Mouse (Mus musculus) midbrain, postnatal 0 days (tissue): Measurements from ENCODE around the gene Cab39. TPM values are rescaled to one million over a fixed set of nuclear protein-coding genes. Genes with fewer than 3 reads are reported as not detected.
A peak's percentile ranks its signal among the peaks of the same experiment; 100 is the strongest.

Experiments used
- ATAC-seq: fragments of 200-750 bp; cut with Nextera tagmentation; 2 replicates; pipeline ENCODE4 v1.8.0; 2017; ENCODE audit warnings: moderate number of reproducible peaks, mild to moderate bottlenecking, moderate TSS enrichment, moderate library complexity; ENCODE audit not compliant: low FRiP score
- DNase-seq: peaks from one replicate; pipeline ENCODE4 v3.0.0-alpha.2; 2015; ENCODE audit warnings: low spot score
- H3K27ac ChIP-seq: fragments of 300-500 bp; sonication (generic); 2 replicates; pipeline ENCODE4 v1.5.1; 2014; ENCODE audit warnings: low read depth, mild to moderate bottlenecking, low read length, mixed read lengths
- H3K27me3 ChIP-seq: fragments of 300-500 bp; sonication (generic); 2 replicates; pipeline ENCODE4 v1.6.1; 2014; ENCODE audit warnings: low read length, control low read depth, mixed read lengths; ENCODE audit not compliant: insufficient read depth
- H3K36me3 ChIP-seq: fragments of 300-500 bp; sonication (generic); 2 replicates; pipeline ENCODE4 v1.6.1; 2014; ENCODE audit warnings: low read length, control low read depth, mixed read lengths; ENCODE audit not compliant: insufficient read depth
- H3K4me1 ChIP-seq: fragments of 300-500 bp; sonication (generic); 2 replicates; pipeline ENCODE4 v1.6.1; 2014; ENCODE audit warnings: mild to moderate bottlenecking, control low read depth, antibody characterized with exemption, low read length, mixed read lengths; ENCODE audit not compliant: insufficient read depth
- H3K4me2 ChIP-seq: fragments of 300-500 bp; sonication (generic); 2 replicates; pipeline ENCODE4 v1.6.1; 2014; ENCODE audit warnings: low read depth, mild to moderate bottlenecking, low read length, mixed read lengths; ENCODE audit not compliant: poor library complexity, severe bottlenecking
- H3K4me3 ChIP-seq: fragments of 300-500 bp; sonication (generic); 2 replicates; pipeline ENCODE4 v1.5.1; 2014; ENCODE audit warnings: low read depth, mild to moderate bottlenecking, low read length, moderate library complexity
- H3K9ac ChIP-seq: fragments of 300-500 bp; sonication (generic); replicated peaks from 2 replicates; pipeline ENCODE4 v1.6.1; 2014; ENCODE audit warnings: mild to moderate bottlenecking, low read length, moderate library complexity, mixed read lengths; ENCODE audit not compliant: poor library complexity, severe bottlenecking
- H3K9me3 ChIP-seq: fragments of 300-500 bp; sonication (generic); 2 replicates; pipeline ENCODE4 v1.6.1; 2016; ENCODE audit warnings: low read length, control low read depth
- CTCF ChIP-seq: IDR thresholded peaks from 2 replicates; pipeline ENCODE4 v1.5.1; 2016; ENCODE audit warnings: antibody characterized with exemption, mild to moderate bottlenecking
- whole genome bisulfite sequencing: fragments of 180-500 bp; shearing (Covaris S2); extraction: QIAGEN DNeasy Blood & Tissue Kit; methylation state at CpG from one replicate; pipeline ENCODE4 v1.1.7; 2014; 5-methylcytosine and 5-hydroxymethylcytosine counted together
- polyA plus RNA-seq: library from polyadenylated mRNA; unstranded; fragments of >200 nt; fragmentation: Nextera tagmentation; extraction: Ambion mirVana; gene quantifications from 2 replicates; pipeline ENCODE4 v1.2.1, GENCODE M21; 2015
- total RNA-seq: library from RNA; depleted of rRNA; stranded (reverse); fragments of >200 nt; gene quantifications from 2 replicates; pipeline ENCODE4 v1.2.3, GENCODE M21; 2014

Cab39 gene
- total and polyA plus RNA-seq, 2 experiments from 2014 or later: 45.9 to 167 TPM

- Histone ChIP-seq H3K36me3 (peaks cover 15% of the 10 kb centered on the region), H3K9ac (no peak overlapping the region), H3K4me3 (no peak overlapping the region), H3K27ac (no peak overlapping the region), H3K27me3 (no peaks in the 10 kb centered on the region), H3K9me3 (no peaks in the 10 kb centered on the region), H3K4me2 (no peak overlapping the region), H3K4me1 (no peaks in the 10 kb centered on the region)
- TF ChIP-seq CTCF: no peak
- no peak for ATAC-seq
- no peak for DNase-seq
- WGBS: 89% methylated on average over 4 of the region's 4 CpGs
These were observed 50.1 kb downstream of the Cab39 start for GRCm38 (mm10) chr1:85843291-85843863.

GRCm38 (mm10) chr1:85844981-85845380 is 51.7 kb downstream of the Cab39 start:
- no peaks in the 10 kb centered on the region for H3K27me3 ChIP-seq
- H3K9ac ChIP-seq: no peak overlapping the region
- peaks cover 25% of the 10 kb centered on the region for H3K36me3 ChIP-seq
- H3K9me3 ChIP-seq: no peaks in the 10 kb centered on the region
- no peak for TF ChIP-seq CTCF
- DNase-seq: no peak
- H3K4me1 ChIP-seq: no peaks in the 10 kb centered on the region
- ATAC-seq: no peak
- H3K4me2 ChIP-seq: no peak overlapping the region
- no peak overlapping the region for H3K4me3 ChIP-seq
- WGBS: 87% methylated on average over 6 of the region's 6 CpGs
- H3K27ac ChIP-seq: no peak overlapping the region

GRCm38 (mm10) chr1:85845476-85845875 is 52.2 kb downstream of the Cab39 start:
- Histone ChIP-seq H3K4me3 (no peak overlapping the region), H3K27me3 (no peaks in the 10 kb centered on the region), H3K9ac (no peak overlapping the region), H3K4me2 (no peak overlapping the region), H3K4me1 (no peaks in the 10 kb centered on the region), H3K36me3 (peaks cover 25% of the 10 kb centered on the region), H3K27ac (no peak overlapping the region), H3K9me3 (no peaks in the 10 kb centered on the region)
- TF ChIP-seq CTCF: no peak
- 89% methylated on average over 3 of the region's 3 CpGs for WGBS
- no peak for DNase-seq
- ATAC-seq: no peak

- no peak for TF ChIP-seq CTCF
- H3K4me1 ChIP-seq: no peaks in the 10 kb centered on the region
- no peak overlapping the region for H3K27ac ChIP-seq
- no peak overlapping the region for H3K9ac ChIP-seq
- no peaks in the 10 kb centered on the region for H3K27me3 ChIP-seq
- DNase-seq (no peak), ATAC-seq (no peak)
- WGBS: 82% methylated on average over 14 of the region's 14 CpGs
- peaks cover 27% of the 10 kb centered on the region for H3K36me3 ChIP-seq
- H3K4me3 ChIP-seq: no peak overlapping the region
- no peak overlapping the region for H3K4me2 ChIP-seq
- no peaks in the 10 kb centered on the region for H3K9me3 ChIP-seq
These were observed 55.8 kb downstream of the Cab39 start for GRCm38 (mm10) chr1:85849016-85849415.

GRCm38 (mm10) chr1:85850851-85851250 is 57.6 kb downstream of the Cab39 start:
- TF ChIP-seq CTCF: no peak
- Histone ChIP-seq H3K4me1 (no peaks in the 10 kb centered on the region), H3K36me3 (peaks cover 20% of the 10 kb centered on the region), H3K9me3 (no peaks in the 10 kb centered on the region), H3K27me3 (no peaks in the 10 kb centered on the region), H3K4me3 (no peak overlapping the region), H3K9ac (no peak overlapping the region), H3K4me2 (no peak overlapping the region), H3K27ac (no peak overlapping the region)
- no peak for DNase-seq
- no peak for ATAC-seq
- 90% methylated on average over 5 of the region's 5 CpGs for WGBS

GRCm38 (mm10) chr1:85852996-85853689 is 59.9 kb downstream of the Cab39 start:
- WGBS: 91% methylated on average over 2 of the region's 2 CpGs
- no peak overlapping the region for H3K4me2 ChIP-seq
- peak; percentile 100 for TF ChIP-seq CTCF

More at GRCm38 (mm10) chr1:85852996-85853689, 59.9 kb downstream of the Cab39 start:
- H3K27ac ChIP-seq: no peak overlapping the region
- no peak overlapping the region for H3K4me3 ChIP-seq
- peak; percentile 91 for DNase-seq
- H3K36me3 ChIP-seq: peaks cover 20% of the 10 kb centered on the region
- peak; percentile 69 for ATAC-seq
- no peak overlapping the region for H3K9ac ChIP-seq
- H3K9me3 ChIP-seq: no peaks in the 10 kb centered on the region
- H3K4me1 ChIP-seq: no peaks in the 10 kb centered on the region
- H3K27me3 ChIP-seq: no peaks in the 10 kb centered on the region
